ENCODE assay signal across 18 mouse cellular contexts in the genomic region with DNA sequence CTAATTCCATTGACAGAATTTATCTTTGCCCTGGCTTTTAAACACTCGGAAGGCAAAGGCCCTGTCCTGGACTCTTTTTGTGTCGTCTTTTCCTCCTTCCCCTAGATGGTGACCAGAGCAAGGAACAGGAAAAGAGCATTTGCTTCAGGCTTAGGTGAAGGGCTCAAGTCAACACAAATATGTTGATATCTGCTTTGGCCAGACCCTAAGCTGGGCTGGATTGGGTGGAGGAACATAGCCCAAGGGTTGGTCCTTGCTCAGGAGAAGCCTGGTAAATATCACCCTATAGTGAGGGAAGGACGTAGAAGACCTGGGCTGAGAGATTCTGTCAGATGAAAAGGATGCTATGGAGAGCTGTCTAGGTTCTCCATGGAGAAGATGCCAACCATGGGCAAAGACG. TPM values are rescaled to one million over a fixed set of nuclear protein-coding genes. Genes with fewer than 3 reads are reported as not detected.
A peak's percentile ranks its signal among the peaks of the same experiment; 100 is the strongest.
DNase-seq lines count a peak whose midpoint lies in the region; ATAC-seq and TF ChIP-seq lines count a peak whose summit lies in the region.
"Had no signal": no experiment of that assay in that cellular context is flagged by ENCODE, and none has a peak within 500 bp of the region (broad histone marks: within the 10 kb centered on the region; RNA-seq: fewer than 3 reads in every experiment).

No protein-coding gene starts in this region.

- peak; percentile 56; the same call in 1 of the 2 replicates for TF ChIP-seq EP300 in liver, embryonic 14.5 days (IDR thresholded peaks at IDR 0.05; ENCODE audit: low read depth)

- no peak for TF ChIP-seq CTCF in liver, embryonic 14.5 days (IDR thresholded peaks at IDR 0.05; ENCODE audit: low read depth)

- H3K9me3 ChIP-seq in heart, embryonic 13.5 days = no peaks in the 10 kb centered on the region
- no peaks in the 10 kb centered on the region for H3K9me3 ChIP-seq in liver, embryonic 14.5 days (ENCODE audit: control insufficient read depth, low read length)
- H3K9me3 ChIP-seq: hindbrain, embryonic 15.5 days; neural tube, embryonic 15.5 days had no signal

- peak overlapping the region; percentile 72 for H3K4me3 ChIP-seq in heart, embryonic 13.5 days
- peak overlapping the region; percentile 81 to 96 for H3K4me3 ChIP-seq in liver, embryonic 14.5 days (ENCODE audit: insufficient read depth in 1 of 2, low read depth in 2 of 2, low read length in 2 of 2)
- H3K4me3 ChIP-seq: hindbrain, embryonic 15.5 days; left cerebral cortex, adult 2 months; neural tube, embryonic 15.5 days had no signal

- H3K4me1 ChIP-seq in heart, embryonic 13.5 days = peaks cover 84% of the 10 kb centered on the region
- peaks cover 32 to 62% of the 10 kb centered on the region in 2 experiments for H3K4me1 ChIP-seq in liver, embryonic 14.5 days (replicated peaks; ENCODE audit: control insufficient read depth in 2 of 2, insufficient read depth in 2 of 2, low read length in 1 of 2)

- H3K27me3 ChIP-seq in heart, embryonic 13.5 days (replicated peaks) = no peaks in the 10 kb centered on the region
- H3K27me3 ChIP-seq in liver, embryonic 14.5 days (ENCODE audit: control insufficient read depth, insufficient read depth, low read length) = no peaks in the 10 kb centered on the region
- H3K27me3 ChIP-seq: hindbrain, embryonic 15.5 days; neural tube, embryonic 15.5 days had no signal

- H3K27ac ChIP-seq in heart, embryonic 13.5 days (replicated peaks) = peak overlapping the region; percentile 96
- H3K27ac ChIP-seq in liver, embryonic 14.5 days = peak overlapping the region; percentile 99
- H3K27ac ChIP-seq: hindbrain, embryonic 15.5 days; left cerebral cortex, adult 2 months; neural tube, embryonic 15.5 days had no signal

- no peak for DNase-seq in heart, postnatal 10 days
- peak; percentile 51 for DNase-seq in c-Kit-negative CD71-positive TER-119-positive erythroid progenitor cells, embryonic 14.5 days (ENCODE audit: low read depth, low spot score)
- DNase-seq in liver, embryonic 14.5 days (ENCODE audit: low read depth in 3 of 3, low spot score in 3 of 3) = peak in 1 of 3 experiments; percentile 62
- no peak for DNase-seq in cerebellum, postnatal 10 days
- DNase-seq in neural tube, embryonic 10.5 days (ENCODE audit: extremely low spot score, low spot score) = no peak
- DNase-seq: adrenal gland, adult 2 months; cerebellum, adult 9-10 months; embryo, embryonic 11 days; gastrocnemius, postnatal 36 days; kidney, adult 9 months; lung, postnatal 4 days; retina, postnatal 1 day had no signal

- WGBS in heart, embryonic 13.5 days = 55% methylated on average over 4 of the region's 4 CpGs
- 34% methylated on average over 4 of the region's 4 CpGs for WGBS in liver, embryonic 14.5 days (ENCODE audit: insufficient replicate concordance)

- intact Hi-C loops in heart, postnatal 10 days (cut with DNase I) = no loop called here

- peak overlapping the region; percentile 90 for H3K4me2 ChIP-seq in heart, embryonic 13.5 days
- H3K4me2 ChIP-seq in liver, embryonic 14.5 days (ENCODE audit: low read depth) = peak overlapping the region; percentile 100
- H3K4me2 ChIP-seq: hindbrain, embryonic 15.5 days; midbrain, embryonic 11.5 days; neural tube, embryonic 15.5 days had no signal

- peak overlapping the region; percentile 40; the same call in 1 of the 2 replicates for H3K9ac ChIP-seq in heart, embryonic 13.5 days
- H3K9ac ChIP-seq in liver, embryonic 14.5 days (replicated peaks) = peak overlapping the region; percentile 100
- H3K9ac ChIP-seq: hindbrain, embryonic 15.5 days; neural tube, embryonic 15.5 days had no signal

- no peaks in the 10 kb centered on the region for H3K36me3 ChIP-seq in heart, embryonic 13.5 days
- peaks cover 27% of the 10 kb centered on the region for H3K36me3 ChIP-seq in liver, embryonic 14.5 days (replicated peaks; ENCODE audit: control insufficient read depth, insufficient read depth, low read depth)
- H3K36me3 ChIP-seq: hindbrain, embryonic 15.5 days; neural tube, embryonic 15.5 days had no signal

- ATAC-seq in heart, embryonic 13.5 days (ENCODE audit: extremely low read depth, insufficient number of reproducible peaks, low FRiP score, low TSS enrichment) = no peak
- ATAC-seq in erythroblast, adult 5-6 weeks (replicated peaks; ENCODE audit: low FRiP score, poor library complexity, severe bottlenecking) = peak; percentile 45
- ATAC-seq in liver, embryonic 14.5 days (ENCODE audit: insufficient read depth) = peak; percentile 33

RNA-seq across cellular contexts. Expression of gene Rab3il1, which starts 14.7 kb away (rescaled TPM):
- 32.5 and 36.7 TPM in 2 replicates for polyA plus RNA-seq in heart, embryonic 13.5 days (2015; fragmentation: Nextera tagmentation; extraction: Ambion mirVana)
- 10 to 100 TPM; 10.4 to 12.1 TPM for total RNA-seq in heart, postnatal 10 days (2021)
- 263 and 307 TPM in 2 replicates for total RNA-seq in erythroblast, adult 5-6 weeks (2015; ENCODE audit: low replicate concordance)
- 530 and 535 TPM in 2 replicates for total RNA-seq in erythroblast, adult 5-6 weeks (2017; ENCODE audit: low replicate concordance)
- 116 and 122 TPM in 2 replicates for polyA plus RNA-seq in liver, embryonic 14.5 days (2012; rRNA removed)
- polyA plus RNA-seq in liver, embryonic 14.5 days (2014; fragmentation: Nextera tagmentation; extraction: Ambion mirVana) = 240 and 255 TPM in 2 replicates

RNA-seq across cellular contexts. Expression of gene Best1, which starts 14.7 kb away (rescaled TPM):
- polyA plus RNA-seq in heart, embryonic 13.5 days (2015; fragmentation: Nextera tagmentation; extraction: Ambion mirVana) = 0.23 and 0.27 TPM in 2 replicates
- total RNA-seq in heart, postnatal 10 days (2021) = under 1 TPM; 0.20 to 0.36 TPM
- not detected in 2 replicates for total RNA-seq in erythroblast, adult 5-6 weeks (2015; ENCODE audit: low replicate concordance)
- total RNA-seq in erythroblast, adult 5-6 weeks (2017; ENCODE audit: low replicate concordance) = not detected in 2 replicates
- polyA plus RNA-seq in liver, embryonic 14.5 days (2012; rRNA removed) = 0.08 TPM in 1 of 2 replicates, not detected in the other
- polyA plus RNA-seq in liver, embryonic 14.5 days (2014; fragmentation: Nextera tagmentation; extraction: Ambion mirVana) = 0.09 and 0.10 TPM in 2 replicates

RNA-seq across cellular contexts. Expression of gene Fads3, which starts 25.2 kb away (rescaled TPM):
- polyA plus RNA-seq in heart, embryonic 13.5 days (2015; fragmentation: Nextera tagmentation; extraction: Ambion mirVana) = 39.4 and 41.9 TPM in 2 replicates
- 10 to 100 TPM; 39.7 to 45.5 TPM for total RNA-seq in heart, postnatal 10 days (2021)
- total RNA-seq in erythroblast, adult 5-6 weeks (2015; ENCODE audit: low replicate concordance) = 1.7 and 12.1 TPM in 2 replicates
- total RNA-seq in erythroblast, adult 5-6 weeks (2017; ENCODE audit: low replicate concordance) = 9.3 and 18.5 TPM in 2 replicates
- 8.2 and 8.3 TPM in 2 replicates for polyA plus RNA-seq in liver, embryonic 14.5 days (2012; rRNA removed)
- 4.4 and 5.1 TPM in 2 replicates for polyA plus RNA-seq in liver, embryonic 14.5 days (2014; fragmentation: Nextera tagmentation; extraction: Ambion mirVana)

RNA-seq across cellular contexts. Expression of gene Fth1, which starts 35.8 kb away (rescaled TPM):
- 2,189 and 2,554 TPM in 2 replicates for polyA plus RNA-seq in heart, embryonic 13.5 days (2015; fragmentation: Nextera tagmentation; extraction: Ambion mirVana)
- total RNA-seq in heart, postnatal 10 days (2021) = 1,000 to 10,000 TPM; 1,753 to 1,826 TPM
- total RNA-seq in erythroblast, adult 5-6 weeks (2015; ENCODE audit: low replicate concordance) = 939 and 1,145 TPM in 2 replicates
- 1,067 and 1,257 TPM in 2 replicates for total RNA-seq in erythroblast, adult 5-6 weeks (2017; ENCODE audit: low replicate concordance)
- polyA plus RNA-seq in liver, embryonic 14.5 days (2012; rRNA removed) = 1,645 and 1,653 TPM in 2 replicates
- 3,787 and 3,976 TPM in 2 replicates for polyA plus RNA-seq in liver, embryonic 14.5 days (2014; fragmentation: Nextera tagmentation; extraction: Ambion mirVana)

Comparison
In these comparisons a context has a peak if more than half of its experiments do, and no peak if none do; other contexts are left out.
1. RNA of gene Rab3il1, which starts 14.7 kb away (total RNA-seq): 263 to 535 TPM in erythroblast, adult 5-6 weeks; 10.4 to 12.1 TPM in heart, postnatal 10 days; every median in the first group is over 10 times any median in the second.